Mouse (Mus musculus): ENCODE data around the gene Mettl9.

Mettl9 gene

DNA sequence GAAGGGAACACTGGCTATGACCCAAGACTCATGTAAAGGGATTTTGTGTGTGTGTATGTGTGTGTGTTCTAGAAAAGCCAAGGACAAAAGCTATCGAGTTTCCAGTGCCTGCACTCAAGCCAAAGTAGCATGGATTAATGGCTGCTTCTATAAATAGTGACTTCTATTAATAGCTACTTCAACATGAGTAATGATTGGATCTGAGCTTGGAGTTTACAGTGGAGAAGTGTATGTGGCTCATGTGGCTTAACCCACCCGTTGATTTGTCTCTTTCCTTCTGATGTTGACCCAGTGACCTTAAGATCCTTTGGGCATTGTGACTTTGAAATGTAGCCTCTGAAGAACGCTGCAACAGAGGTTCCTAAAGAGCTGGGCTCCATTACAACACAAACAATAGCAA is 77.1 kb downstream of the Mettl9 start:
- no peak for DNase-seq

DNA sequence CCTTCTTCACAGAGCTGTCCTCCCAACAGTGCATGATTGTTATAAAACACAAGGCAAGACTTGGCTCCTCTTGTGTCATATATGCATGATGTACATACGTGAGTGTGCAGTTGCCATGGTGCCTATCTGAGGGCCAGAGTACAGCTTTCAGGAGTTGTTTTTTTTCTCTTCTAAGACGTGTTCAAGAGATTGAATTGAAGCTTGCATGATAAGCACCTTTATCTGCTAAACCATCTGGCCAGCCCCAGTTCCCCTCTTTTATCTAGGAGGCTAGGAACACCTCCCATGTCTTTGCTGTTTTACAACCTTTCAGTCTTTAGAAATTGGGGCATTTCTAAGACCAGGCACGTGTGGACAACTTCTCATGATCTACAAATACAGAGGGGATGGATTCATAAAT is 77.5 kb downstream of the Mettl9 start:
- no peak for DNase-seq

DNA sequence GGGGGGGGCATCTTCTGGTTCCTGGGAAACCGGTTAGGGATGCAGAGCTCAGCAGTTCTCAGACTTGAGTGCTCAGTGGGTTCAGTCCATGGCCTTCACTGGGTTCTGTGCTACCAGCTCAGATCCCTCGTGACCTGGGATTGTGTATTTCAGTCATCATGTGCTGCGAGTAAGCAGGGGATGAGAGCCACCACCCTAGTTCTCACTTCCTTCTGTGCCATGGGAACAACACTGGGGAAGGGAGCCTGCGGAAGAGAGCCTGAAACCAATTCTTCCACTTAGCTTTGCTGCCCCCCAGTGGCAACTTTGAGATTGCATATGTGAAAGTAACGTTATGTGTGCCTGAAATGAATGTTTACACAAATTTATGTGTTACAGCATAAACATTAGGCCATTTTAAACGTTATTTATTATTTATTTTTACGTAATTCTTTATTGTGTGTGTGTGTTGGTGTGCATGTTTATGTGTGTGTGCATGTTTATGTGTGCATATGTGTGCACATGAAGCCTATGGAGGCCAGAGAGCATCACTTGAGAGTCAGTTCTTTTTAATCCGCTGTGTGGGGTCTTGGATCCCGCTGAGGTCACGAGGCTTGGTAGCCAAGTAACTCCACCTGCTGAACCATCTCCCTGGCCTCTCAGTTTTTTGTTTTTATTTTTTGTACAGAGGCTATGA is 86.0 kb downstream of the Mettl9 start:
- DNase-seq, result peak; percentile 53
